Mouse (Mus musculus) adrenal gland, postnatal 10 days (tissue): ENCODE data around the gene Bcl9l. TPM values are rescaled to one million over a fixed set of nuclear protein-coding genes. Genes with fewer than 3 reads are reported as not detected.

Experiments used
- DNase-seq: peaks from one replicate; pipeline ENCODE4 v3.0.0; 2021; ENCODE audit warnings: mixed read lengths
- total RNA-seq, 2 experiments: library from RNA; stranded (reverse); gene quantifications; 2 replicates each; pipeline ENCODE4 v1.2.3; 2021

The Bcl9l gene
- total RNA-seq, 2 experiments from 2014 or later, result 64.6 to 72.6 TPM

DNA sequence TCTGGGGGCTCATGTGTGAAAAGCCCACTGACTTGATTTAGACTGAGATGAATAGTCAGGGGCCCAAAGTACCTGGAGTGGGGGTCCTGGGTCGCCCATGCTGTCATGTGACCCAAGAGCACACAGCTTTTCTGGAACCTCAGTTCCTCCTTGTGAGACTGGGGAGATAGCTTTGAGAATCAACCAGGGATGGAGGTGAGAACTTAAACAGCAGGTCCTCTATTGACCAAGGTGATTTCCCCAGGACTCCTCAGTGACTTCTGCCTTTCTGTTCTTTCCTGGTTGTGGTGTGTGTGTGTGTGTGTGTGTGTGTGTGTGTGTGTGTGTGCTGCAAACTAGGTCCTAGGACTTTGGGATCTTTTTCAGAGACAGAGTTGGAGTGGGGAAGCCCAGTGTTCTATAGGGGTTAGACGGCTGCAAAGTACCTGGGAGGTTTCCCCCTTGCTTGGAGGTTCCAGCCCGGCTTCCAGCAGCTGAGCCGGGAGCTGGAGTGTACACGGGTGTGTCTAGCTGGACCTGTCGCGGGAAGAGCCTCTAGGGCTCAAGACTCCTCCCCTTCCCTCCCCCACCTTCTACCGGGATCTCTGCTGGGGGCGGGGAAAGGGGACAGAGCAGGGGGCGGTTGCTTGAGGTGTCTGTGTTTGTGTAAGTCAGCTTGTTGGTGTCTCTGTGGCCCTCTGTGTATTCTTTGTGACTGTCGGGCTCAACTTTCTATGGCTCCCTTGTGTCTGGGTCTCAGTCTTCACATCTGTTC lies 15.2 kb downstream of the Bcl9l start:
- peak; percentile 54 for DNase-seq

DNA sequence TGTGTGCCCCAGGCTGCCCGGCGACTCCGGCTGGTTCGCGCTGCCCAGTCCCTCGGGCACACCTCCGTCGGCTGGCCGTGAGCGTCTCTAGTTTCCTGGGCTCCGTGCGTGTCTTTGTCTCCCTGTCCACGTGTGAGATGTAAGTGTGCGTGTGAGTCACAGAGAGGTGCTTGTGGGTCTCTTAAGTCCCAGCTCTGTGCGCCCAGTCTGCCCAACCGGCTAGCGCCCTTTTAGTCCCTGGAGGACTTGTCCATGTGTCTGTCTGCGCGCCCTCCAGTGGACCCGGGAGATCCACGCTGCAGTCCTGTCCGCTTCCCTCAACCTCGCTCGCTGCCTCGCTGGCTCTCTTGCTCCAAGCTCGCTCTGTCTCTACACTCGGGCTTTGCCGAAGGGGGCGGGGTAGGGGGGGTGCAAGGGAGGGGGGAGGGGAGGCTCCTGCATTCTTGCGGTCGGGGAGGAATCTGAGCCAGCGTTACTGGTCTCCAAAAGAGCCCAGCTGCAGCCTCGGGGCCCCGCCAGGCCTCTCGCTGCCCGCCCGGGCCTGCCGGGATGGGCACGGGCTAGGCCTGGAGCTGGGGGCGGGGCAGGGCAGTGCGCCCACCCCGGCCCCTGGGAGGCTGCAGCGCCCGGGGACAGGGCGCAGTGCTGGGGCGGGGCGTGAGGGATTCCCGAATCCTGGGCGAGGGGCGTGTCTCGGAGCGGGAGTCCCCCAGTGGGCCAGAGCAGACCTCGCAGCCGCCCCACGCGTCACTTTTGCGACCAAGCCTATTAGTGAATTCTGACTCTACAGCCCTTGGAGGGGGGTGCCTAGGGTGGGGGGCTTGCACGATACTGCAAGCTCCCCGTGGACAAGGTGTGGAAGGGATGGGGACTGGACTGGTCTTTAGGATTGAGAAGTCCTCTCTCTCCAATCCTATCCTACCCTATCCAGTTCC lies 16.1 kb downstream of the Bcl9l start:
- peak; percentile 83 for DNase-seq

DNA sequence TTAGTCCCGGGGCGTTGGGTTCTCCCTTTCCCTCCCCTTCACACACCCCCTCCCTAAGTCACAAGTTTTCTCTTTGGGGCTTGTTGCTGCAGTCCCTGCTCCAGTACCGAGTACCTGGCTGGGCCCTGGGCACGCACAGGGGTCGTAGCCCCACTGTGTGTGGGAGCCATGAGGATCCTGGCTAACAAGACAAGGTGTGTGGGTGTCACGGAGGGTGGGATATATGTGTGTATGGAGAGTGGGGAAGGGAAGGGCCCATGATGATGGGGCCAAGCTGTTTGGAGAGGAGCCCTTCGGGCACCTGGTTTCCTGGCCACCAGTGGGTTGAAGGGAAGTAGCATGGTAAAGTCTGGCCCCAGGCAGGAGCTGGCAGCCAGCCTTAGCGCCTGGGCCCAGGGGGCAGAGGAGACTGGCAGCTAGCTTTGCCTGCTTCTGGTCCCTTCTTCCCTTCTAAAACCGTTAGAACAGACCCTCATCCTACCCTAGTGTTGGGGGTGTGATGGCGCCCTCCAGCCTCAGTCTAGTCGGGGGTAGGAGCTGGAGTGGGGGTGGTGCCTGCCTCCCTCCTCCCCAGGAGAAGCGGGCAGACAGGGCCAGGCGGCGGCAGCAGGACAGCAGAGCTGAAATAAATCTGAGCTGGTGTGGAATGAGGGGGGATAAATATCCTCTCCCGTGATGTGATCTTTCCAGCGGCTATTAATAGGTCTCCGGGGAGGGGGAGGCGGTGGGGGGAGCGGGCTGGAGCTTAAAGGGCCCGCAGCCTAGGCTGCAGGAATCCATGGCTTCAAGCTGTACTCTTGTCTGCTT lies 16.9 kb downstream of the Bcl9l start:
- peak; percentile 67 for DNase-seq

DNA sequence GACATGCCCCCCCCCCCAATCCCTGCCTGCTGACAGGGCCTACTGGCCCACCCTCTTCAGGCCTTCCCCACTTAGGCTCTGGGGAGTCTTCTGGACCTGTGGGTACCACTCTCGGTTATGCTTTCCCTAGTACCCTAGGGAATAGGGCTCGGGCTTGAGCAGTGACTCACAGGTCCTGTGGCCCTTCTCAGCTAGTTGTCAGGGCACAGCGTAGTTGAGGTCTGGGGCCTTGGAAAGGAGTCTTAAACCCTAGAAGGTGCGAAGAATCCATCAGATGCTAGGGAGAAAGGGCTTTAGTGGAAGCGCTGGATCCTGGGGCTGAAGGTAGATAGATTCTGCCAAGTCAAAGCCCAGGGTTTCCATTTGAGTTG lies 17.5 kb downstream of the Bcl9l start:
- DNase-seq, result peak; percentile 17

DNA sequence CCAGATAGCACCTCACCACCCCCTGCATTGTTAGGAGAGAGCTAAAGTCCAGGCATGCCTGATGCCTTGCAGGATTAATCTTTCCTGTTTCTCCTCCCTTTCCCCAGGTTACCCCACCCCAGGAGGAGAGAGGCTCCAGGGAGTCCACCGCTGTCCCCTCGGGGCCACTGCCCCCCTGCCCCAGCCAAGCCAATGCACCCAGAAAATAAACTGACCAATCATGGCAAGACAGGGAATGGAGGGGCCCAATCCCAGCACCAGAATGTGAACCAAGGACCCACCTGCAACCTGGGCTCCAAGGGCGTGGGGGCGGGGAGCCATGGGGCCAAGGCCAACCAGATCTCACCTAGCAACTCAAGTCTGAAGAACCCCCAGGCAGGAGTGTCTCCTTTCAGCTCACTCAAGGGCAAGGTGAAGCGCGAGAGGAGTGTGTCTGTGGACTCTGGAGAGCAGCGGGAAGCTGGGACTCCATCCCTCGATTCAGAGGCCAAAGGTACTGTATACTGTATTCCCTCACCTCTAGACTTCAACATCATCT lies 18.1 kb downstream of the Bcl9l start:
- no peak for DNase-seq

DNA sequence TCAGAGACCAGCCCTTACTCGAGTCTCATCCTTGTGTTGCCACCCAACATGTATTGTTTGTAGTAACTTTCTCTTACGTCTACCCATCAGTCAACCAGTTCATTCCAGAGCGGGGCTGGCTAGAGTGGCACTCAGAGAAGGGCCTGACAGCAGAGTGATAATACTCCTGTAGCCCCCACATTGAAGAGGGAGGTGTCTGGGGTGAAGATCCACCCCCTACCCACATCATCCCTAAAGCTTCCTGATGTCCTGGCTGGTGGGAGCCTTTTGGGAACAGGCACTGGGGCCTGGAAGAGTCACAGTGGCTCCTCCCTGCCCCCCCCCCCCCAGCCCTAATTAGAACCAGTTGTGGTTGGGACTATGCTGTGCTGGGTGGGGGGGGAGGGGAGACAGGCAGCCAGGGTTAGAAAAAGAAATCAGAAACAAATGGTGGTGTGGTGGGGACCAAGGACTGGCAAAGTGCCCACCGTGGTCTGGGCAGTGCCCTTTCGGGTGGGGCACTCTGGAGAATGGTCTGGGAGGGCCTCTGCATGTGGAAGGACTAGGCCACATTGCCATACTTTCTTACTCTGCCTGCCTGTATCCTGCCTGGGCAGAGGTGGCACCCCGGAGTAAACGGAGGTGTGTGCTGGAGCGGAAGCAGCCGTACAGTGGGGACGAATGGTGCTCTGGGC lies 18.7 kb downstream of the Bcl9l start:
- DNase-seq, result peak; percentile 10

DNA sequence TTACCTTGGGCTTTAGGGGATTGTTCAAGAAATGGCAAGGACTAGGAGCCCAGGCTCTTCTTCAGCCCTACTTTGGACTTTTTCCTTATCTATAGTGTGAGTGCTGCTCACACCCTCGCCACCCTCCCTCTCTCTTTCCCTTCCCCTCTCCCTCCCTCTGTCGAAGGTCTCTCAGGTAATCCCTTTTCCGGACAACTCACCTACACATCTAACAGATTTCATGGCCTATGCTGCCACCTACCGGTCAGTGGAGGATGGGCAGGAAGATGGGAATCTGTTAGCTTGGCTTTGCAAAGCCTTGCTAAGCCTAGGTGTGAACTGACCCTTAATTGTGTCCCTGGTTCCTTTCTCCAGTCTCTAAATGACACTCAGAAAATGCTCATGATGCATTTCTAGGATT lies 19.4 kb downstream of the Bcl9l start:
- DNase-seq, result peak; percentile 88

DNA sequence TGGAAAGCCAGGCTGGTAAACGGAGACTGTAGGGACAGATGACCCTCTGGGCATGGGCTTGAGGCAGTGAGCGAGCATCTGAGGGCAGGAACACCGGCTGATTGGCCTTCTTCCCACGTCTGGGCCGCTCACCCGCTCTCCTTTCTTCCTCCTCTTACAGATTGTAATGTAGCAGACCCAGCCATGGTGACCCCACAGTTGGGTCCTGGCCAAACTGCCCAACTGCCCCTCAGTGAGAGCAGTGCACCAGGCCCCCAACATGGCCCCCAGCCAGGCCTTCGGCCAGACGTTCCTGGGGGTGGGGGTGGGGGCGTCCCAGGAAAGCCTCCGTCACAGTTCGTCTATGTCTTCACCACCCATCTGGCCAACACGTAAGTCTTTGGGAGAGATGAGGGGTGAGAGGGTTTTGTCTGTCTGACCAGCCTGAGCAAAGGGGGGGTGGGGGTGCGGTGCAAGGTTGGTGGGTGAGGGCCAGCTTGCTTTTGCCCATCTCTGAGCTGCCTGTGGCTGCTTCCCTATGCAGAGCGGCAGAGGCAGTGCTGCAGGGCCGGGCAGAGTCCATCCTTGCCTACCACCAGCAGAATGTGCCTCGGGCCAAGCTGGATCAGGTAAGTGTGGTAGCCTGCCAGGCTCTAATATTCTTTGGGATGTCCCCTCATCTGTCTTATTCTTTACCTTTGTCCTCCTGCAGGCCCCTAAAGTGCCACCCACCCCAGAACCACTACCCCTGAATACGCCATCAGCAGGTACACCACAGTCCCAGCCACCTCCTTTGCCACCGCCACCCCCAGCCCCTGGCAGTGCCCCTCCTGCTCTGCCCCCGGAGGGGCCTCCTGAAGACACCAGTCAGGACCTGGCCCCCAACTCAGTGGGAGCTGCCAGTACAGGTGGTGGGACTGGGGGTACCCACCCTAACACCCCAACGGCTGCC lies 22.5 kb downstream of the Bcl9l start:
- DNase-seq, result no peak

DNA sequence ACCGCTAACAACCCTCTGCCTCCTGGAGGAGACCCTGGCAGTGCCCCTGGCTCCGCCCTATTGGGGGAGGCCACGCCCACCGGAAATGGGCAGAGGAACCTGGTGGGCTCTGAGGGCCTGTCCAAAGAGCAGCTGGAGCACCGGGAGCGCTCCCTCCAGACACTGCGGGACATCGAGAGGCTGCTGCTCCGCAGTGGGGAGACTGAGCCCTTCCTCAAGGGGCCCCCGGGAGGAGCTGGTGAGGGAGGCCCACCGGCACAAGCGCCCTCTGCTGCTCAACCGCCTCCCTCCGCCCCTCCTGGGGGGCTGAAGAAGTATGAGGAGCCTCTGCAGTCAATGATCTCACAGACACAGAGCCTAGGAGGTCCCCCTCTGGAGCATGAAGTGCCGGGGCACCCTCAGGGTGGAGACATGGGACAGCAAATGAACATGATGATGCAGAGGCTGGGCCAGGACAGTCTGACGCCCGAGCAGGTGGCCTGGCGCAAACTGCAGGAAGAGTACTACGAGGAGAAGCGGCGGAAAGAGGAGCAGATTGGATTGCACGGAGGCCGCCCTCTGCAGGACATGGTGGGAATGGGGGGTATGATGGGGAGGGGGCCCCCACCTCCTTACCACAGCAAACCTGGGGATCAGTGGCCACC lies 23.3 kb downstream of the Bcl9l start:
- DNase-seq, result peak; percentile 15

DNA sequence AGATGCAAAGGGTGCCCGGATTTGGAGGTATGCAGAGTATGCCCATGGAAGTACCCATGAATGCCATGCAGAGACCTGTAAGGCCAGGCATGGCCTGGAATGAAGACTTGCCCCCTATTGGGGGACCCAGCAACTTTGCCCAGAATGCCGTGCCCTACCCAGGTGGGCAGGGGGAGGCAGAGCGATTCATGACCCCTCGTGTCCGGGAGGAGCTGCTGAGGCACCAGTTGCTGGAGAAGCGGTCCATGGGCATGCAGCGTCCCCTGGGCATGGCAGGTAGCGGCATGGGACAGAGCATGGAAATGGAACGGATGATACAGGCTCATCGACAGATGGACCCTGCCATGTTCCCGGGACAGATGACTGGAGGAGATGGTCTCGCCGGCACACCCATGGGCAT lies 23.9 kb downstream of the Bcl9l start:
- DNase-seq, result no peak

DNA sequence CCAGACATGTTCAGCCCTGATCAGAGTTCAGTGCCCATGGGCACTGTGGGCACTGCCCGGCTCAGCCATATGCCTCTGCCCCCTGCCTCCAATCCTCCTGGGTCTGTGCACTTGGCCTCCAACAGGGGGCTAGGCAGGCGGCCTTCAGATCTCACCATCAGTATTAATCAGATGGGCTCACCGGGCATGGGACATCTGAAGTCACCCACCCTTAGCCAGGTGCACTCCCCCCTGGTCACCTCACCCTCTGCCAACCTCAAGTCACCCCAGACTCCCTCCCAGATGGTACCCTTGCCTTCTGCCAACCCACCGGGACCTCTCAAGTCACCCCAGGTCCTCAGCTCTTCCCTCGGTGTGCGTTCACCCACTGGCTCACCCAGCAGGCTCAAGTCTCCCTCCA lies 24.7 kb downstream of the Bcl9l start:
- peak; percentile 14 for DNase-seq

DNA sequence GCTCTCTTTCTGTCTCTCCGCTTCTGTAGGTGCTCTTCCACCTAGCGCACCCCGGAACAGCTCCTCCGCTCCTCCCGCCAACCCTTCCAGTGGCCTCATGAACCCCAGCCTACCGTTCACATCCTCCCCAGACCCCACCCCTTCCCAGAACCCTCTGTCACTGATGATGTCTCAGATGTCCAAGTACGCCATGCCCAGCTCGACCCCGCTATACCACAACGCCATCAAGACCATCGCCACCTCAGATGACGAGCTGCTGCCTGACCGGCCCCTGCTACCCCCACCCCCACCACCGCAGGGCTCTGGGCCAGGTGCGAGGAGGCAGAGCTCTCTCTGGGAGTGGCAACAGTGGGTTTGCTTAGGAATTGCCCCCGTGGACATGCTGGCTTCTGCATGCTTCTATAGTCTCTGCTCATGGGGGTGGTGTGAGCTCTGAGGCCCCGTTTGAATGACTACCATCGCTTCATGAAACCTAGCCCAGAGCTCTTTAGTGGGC lies 25.5 kb downstream of the Bcl9l start:
- no peak for DNase-seq

DNA sequence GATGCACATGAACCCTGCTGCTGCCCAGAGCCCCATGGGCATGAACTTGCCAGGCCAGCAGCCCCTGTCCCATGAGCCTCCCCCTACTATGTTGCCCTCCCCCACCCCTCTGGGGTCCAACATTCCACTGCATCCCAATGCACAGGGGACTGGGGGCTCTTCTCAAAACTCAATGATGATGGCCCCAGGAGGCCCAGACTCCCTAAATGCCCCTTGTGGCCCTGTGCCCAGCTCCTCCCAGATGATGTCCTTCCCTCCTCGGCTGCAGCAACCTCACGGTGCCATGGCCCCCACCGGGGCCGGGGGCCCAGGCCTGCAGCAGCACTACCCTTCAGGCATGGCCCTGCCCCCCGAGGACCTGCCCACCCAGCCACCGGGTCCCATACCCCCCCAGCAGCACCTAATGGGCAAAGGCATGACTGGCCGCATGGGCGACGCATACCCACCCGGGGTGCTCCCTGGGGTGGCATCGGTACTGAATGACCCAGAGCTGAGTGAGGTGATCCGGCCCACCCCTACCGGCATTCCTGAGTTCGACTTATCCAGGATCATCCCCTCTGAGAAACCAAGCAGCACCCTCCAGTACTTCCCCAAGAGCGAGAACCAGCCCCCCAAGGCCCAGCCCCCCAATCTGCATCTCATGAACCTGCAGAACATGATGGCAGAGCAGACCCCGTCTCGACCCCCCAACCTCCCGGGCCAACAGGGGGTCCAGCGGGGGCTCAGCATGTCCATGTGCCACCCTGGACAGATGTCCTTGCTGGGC lies 26.3 kb downstream of the Bcl9l start:
- DNase-seq, result no peak

DNA sequence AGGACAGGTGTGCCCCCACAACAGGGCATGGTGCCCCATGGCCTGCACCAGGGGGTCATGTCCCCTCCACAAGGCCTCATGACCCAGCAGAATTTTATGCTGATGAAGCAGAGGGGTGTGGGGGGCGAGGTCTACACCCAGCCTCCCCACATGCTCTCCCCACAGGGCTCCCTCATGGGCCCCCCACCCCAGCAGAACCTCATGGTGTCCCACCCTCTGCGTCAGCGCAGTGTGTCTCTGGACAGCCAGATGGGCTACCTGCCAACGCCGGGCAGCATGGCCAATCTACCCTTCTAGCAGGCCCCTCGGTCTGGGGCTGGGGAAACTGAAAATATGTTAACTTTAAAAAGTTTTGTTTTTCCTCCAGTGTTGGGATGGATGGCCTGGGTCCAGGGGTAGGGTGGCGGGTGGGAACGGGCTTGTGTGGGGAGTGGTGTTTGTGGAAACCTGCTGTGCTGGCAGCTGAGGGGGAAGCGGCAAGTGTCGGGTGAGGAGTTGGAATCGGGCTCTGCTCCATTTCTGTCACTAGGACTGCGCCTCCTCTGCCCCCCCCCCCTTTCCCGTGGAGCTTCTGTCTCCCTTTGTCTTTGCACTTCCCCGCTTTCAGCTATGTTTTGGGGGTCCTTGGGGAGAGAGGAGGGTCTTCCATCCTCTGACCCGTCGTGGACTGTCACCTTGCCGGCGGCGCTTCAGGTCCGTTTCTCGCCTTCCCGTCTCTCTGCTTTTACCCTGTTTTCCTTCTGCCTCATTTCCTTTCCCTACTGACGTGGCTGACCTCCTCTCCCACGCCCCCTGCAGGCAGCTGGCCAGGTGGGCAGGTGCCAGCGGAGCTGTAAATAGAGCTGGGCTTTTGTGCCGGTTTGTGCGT lies 27.1 kb downstream of the Bcl9l start:
- peak; percentile 96 for DNase-seq

DNA sequence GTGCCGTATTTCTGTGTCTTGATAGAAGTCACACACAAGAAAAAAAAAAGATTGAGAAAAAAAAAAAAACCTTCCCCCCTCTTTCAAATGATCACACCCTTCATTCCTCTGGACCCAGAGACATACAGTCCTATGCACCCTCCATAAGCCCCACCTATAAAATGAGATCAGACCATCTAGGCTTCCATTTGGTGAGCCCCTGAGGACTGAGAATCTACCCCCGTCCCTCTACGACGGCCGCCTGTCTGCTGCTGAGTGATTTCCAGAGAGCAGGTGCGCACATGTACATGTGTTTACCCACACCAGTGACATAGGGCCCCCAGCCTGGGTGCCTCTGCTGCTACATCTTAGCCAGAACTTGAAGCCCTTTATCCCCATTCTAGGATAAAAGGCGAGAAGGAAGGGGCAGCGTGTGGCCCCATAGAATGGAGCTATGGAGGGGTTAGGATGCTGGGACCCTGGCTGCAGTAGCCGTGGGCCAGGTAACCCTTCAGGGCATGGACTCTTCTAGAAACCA lies 27.8 kb downstream of the Bcl9l start:
- DNase-seq, result peak; percentile 28

DNA sequence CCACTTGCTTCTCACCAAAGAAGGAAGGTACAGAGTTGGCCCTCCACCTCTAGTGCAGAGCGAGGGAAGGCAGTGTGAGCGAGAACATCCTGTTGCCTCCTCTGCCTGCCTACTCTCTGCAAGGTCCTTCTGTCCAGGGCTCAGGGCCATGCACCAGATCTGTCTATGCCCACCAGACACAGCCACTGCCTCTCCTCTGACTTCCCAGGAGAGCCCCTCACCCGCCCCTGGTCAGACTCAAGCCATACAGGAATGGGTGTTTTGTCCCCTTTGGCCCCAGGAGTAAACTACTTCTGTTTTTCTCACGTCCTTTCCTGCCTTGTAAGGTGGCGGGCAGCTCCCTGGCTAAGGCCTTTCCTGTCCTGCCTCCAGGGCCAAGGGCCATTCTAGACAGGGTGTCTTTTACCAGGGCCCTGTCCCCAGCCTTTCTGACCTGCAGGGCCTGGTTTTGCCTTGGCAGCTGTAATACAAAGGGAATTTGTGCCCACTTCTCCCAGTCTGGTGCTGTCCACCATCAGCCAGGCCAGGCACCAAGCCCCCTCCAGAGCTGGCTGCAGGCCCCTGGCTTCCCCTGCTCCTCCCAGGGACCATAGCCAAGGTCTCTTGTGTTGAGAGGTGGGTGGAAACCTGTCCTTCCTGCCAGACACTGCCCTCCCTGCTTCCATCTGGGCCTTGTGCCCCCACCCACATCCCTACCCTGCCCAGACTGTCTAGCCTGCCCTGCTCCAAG lies 28.4 kb downstream of the Bcl9l start:
- DNase-seq, result peak; percentile 58
